Mouse (Mus musculus): ENCODE results near the gene Ppdpf. TPM values are rescaled to one million over a fixed set of nuclear protein-coding genes. Genes with fewer than 3 reads are reported as not detected.
"Not testable (repeated sequence)": the region's sequence is repeated elsewhere in the genome, so short reads cannot be mapped to it uniquely, and the experiment has no call there.

Gene Ppdpf
- polyA plus RNA-seq, 1 experiment: 205 TPM

DNA sequence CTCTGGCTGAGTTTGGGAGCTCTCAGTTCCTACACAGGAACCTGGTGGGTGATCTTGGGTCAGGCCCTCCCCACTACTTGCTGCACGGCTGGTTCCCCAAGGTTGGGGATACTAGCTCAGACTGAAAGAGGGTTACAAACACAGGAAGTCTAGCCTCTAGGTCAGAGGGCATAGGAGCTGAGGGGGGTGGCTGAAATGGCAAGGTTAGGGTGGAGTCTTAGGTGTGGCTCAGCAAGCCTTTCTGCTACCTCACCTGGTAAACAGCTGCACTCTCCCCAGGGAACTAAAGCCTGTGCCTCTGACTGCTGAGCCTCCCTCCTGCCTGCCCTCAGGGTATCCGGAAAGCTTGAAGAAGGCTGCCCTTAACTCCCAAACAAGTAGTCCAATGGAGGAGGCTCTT is 1.6 kb downstream of the Ppdpf start:
- Histone ChIP-seq H3K4me1 (ENCODE audit: control insufficient read depth, insufficient read depth, insufficient read length, low read length) (peaks cover 10% of the 10 kb centered on the region), H3K4me3 (ENCODE audit: insufficient read depth, low read depth, low read length) (peak overlapping the region; percentile 16), H3K27ac (replicated peaks; ENCODE audit: low read depth, low read length) (peak overlapping the region; percentile 99)

DNA sequence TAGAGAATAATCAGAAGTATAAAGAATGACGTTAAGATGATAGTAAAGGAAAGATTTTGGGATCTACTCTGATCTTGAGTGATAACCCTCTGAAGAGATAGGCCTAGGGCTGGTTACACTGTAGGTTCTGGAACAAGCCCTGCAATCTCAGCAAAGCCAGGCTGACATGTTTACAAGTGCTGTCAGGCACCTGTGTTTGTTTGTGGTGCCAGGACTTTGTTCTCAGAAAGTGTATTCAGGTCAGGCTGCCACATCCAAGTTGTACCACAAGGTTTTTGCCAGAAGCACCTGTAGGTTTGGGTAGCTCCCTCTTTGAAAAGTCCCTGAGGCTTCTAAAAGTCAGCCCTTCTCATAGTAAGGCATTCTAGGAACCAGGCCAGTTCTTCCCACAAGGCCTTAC is 2.3 kb downstream of the Ppdpf start:
- Histone ChIP-seq H3K4me1 (ENCODE audit: control insufficient read depth, insufficient read depth, insufficient read length, low read length) (peaks cover 10% of the 10 kb centered on the region), H3K27ac (replicated peaks; ENCODE audit: low read depth, low read length) (peak overlapping the region; percentile 99), H3K4me3 (ENCODE audit: insufficient read depth, low read depth, low read length) (no peak overlapping the region)

DNA sequence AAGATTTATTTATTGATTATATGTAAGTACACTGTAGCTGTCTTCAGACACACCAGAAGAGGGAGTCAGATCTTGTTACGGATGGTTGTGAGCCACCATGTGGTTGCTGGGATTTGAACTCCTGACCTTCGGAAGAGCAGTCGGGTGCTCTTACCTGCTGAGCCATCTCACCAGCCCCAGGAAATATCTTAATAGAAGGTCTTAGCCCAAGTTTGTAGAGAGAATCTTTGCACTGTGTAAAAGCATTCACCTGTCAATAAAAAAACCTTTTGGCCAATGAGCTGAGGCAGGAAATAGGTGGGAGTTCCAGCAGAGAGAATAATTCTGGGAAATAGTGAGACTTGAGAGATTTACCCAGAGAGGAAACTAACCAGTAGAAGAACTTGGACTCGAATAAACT is 4.3 kb downstream of the Ppdpf start:
- H3K4me3 ChIP-seq (ENCODE audit: insufficient read depth, low read depth, low read length); H3K27ac ChIP-seq (replicated peaks; ENCODE audit: low read depth, low read length): not testable (repeated sequence)
- peaks cover 10% of the 10 kb centered on the region for H3K4me1 ChIP-seq (ENCODE audit: control insufficient read depth, insufficient read depth, insufficient read length, low read length)

DNA sequence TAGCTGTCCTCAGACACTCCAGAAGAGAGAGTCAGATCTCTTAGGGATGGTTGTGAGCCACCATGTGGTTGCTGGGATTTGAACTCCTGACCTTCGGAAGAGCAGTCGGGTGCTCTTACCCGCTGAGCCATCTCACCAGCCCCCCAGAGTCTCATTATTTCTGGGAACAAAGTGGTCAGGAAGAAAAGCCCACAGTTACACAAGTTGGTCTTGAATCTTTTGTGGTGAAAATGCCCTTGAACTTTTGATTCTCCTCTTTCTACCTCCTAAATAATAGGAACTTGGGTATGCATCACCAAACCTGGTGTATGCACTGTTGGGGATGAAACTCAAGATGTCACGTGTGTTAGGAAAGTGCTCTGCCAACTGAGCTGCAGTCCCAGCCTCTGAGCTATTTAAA is 4.9 kb downstream of the Ppdpf start:
- Histone ChIP-seq H3K27ac (replicated peaks; ENCODE audit: low read depth, low read length) (no peak overlapping the region), H3K4me1 (ENCODE audit: control insufficient read depth, insufficient read depth, insufficient read length, low read length) (peaks cover 10% of the 10 kb centered on the region), H3K4me3 (ENCODE audit: insufficient read depth, low read depth, low read length) (no peak overlapping the region)

DNA sequence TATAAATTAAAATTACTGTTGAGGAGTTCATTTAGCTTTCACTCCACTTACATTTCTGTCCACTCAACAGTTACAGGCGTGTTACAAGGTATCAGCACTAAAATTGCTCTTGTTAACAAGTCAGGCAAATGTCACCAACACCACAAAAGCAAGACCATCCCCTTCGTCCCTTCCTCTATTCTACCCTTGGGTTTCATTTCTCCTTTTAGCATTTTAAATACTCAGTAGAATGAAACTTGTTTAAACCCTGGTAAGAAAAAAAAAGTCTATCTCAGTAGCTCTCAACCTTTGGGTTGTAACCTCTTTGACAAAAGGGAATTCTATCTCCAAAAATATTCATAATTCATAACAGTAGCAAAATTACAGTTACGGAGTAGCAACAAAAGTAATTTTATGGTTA is 6.0 kb downstream of the Ppdpf start:
- Histone ChIP-seq H3K4me3 (ENCODE audit: insufficient read depth, low read depth, low read length) (no peak overlapping the region), H3K27ac (replicated peaks; ENCODE audit: low read depth, low read length) (no peak overlapping the region), H3K4me1 (ENCODE audit: control insufficient read depth, insufficient read depth, insufficient read length, low read length) (peaks cover 10% of the 10 kb centered on the region)

DNA sequence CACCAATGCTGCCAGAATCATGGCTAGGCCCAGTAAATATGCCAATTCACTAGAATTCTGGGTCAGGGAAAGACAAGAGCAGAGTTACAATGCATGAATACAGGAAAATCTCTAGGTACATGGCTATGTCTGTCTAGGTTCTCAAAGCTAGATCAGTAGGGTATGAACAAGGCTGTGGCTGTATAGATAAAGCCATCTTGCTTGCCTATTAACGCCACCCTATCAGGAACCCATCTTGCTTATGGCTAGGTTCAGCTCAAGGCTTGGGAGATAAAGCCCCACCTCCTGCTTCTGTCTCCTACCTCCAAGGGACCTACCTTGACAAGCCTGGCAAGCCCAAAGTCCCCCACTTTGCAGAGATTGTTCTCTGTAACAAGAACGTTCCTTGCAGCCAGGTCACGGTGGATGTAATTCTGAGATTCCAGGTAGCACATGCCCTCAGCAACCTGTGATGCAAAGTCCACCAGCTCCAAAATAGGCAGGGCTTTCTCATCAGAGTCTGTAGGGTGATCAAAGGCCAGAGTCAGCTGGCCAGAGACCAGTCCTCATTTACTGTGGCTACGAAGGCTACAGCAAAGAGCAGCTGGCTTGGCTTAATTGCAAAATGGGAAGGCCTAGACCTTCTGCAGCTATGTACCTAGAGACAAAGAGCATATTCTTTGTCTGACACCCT is 9.7 kb downstream of the Ppdpf start:
- no peak overlapping the region for H3K4me3 ChIP-seq (ENCODE audit: insufficient read depth, low read depth, low read length)
- H3K4me1 ChIP-seq (ENCODE audit: control insufficient read depth, insufficient read depth, insufficient read length, low read length): no peaks in the 10 kb centered on the region
- no peak overlapping the region for H3K27ac ChIP-seq (replicated peaks; ENCODE audit: low read depth, low read length)

DNA sequence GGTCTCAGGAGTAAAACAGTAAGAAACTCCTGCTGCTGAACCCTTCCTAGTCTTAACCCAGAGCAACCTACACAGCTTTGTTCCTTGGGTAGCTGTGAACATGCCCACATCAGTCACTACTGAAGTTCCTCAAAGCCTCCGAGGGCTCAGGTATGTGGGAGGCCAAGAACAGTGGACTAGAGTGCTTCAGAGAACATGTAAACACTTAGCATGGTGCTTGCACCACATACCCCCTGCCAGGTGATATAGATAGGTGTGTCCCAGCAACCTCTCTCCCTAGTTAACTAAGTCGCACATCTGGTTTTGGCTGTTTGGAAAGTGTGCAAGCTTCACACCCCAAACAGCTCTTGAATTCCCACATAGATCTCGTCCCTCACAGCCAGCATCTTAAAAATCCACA is 14.6 kb downstream of the Ppdpf start:
- Histone ChIP-seq H3K27ac (replicated peaks; ENCODE audit: low read depth, low read length) (no peak overlapping the region), H3K4me1 (ENCODE audit: control insufficient read depth, insufficient read depth, insufficient read length, low read length) (no peaks in the 10 kb centered on the region), H3K4me3 (ENCODE audit: insufficient read depth, low read depth, low read length) (no peak overlapping the region)

DNA sequence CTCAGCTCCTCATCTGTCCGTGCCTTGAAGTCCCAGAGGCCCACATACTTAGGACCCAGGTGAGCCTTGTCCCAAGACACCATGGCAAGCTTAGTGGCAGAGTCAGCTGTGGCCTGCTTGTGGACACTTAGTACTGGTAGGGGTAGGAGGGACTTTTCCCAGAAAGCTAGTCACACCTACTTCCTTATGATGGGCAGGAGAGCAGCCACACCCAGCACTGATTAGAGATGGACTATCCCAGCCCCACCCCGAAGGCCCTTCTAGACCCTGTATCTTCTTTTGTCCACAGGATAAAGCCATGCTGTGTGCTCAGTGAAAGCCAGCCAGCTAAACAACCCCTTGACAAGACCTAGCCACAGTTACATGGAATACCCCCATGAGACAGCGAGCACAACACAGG is 15.4 kb downstream of the Ppdpf start, which contains the start of gene Ptk6:
Gene Ptk6 (minus strand): TSS at position 368 of the 400 bp plus-strand sequence.
- H3K4me3 ChIP-seq (ENCODE audit: insufficient read depth, low read depth, low read length): no peak within 1 kb of the TSS
- H3K4me1 ChIP-seq (ENCODE audit: control insufficient read depth, insufficient read depth, insufficient read length, low read length): no peaks in the 10 kb centered on the region
- H3K27ac ChIP-seq (replicated peaks; ENCODE audit: low read depth, low read length): no peak within 1 kb of the TSS

DNA sequence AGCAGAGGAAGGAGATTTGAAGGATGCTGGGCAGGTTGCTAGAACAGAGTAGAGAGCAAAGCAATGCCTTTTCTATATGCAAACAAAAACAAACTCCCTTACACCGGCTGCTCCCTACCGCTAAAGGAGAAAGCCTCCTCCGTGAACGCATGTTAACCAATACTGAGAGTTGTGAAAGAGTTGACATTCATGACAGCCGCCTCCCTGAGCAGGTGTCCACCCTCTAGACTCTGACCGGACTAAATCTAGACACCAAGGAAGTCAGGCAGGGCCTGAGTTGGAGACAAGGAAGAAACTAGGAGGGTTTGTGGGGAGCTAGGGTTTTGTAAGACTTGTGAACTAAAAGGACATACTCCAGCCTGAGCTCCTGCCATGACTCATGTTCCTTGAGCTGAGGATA is 15.8 kb downstream of the Ppdpf start:
- H3K4me1 ChIP-seq (ENCODE audit: control insufficient read depth, insufficient read depth, insufficient read length, low read length): no peaks in the 10 kb centered on the region
- H3K4me3 ChIP-seq (ENCODE audit: insufficient read depth, low read depth, low read length): no peak overlapping the region
- H3K27ac ChIP-seq (replicated peaks; ENCODE audit: low read depth, low read length): no peak overlapping the region

DNA sequence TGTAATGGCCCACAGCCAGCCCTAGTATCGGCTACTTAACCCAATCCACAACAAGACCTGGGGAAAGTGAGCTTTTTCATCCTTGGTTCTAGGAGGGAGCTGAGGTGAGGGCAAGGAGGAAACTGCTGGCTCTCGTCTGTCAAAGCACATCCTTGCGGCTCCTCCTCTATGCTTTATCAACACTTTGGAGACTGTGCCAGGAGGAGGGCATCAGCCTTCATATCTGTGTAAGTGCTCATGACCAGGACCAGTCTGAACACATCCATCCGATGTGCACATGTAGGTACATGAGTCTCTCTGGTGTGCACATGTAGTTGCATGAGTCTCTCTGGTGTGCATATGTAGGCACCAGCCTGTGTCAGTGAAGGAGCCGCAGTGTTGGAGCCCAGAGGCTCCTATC is 18.6 kb downstream of the Ppdpf start:
- Histone ChIP-seq H3K4me3 (ENCODE audit: insufficient read depth, low read depth, low read length) (no peak overlapping the region), H3K27ac (replicated peaks; ENCODE audit: low read depth, low read length) (no peak overlapping the region), H3K4me1 (ENCODE audit: control insufficient read depth, insufficient read depth, insufficient read length, low read length) (no peaks in the 10 kb centered on the region)

DNA sequence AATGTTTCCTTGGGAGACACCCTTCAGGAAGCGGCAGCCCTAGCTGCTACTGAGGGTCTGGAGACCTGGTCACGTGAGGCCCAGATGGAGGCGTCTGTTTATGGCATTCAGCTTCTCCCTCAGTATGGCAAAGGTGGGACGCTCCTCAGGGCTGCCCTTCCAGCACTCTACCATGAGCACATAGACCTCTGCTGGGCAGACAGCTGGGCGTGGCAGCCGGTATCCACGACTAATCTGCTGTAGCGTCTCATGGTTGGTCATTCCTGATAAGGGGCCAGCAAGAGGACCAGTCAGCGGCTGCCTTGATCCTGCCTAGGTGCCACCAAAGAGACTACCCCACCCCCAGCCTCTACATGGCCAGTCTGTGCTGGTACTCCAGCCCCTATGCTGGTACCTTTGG is 19.1 kb downstream of the Ppdpf start:
- Histone ChIP-seq H3K27ac (replicated peaks; ENCODE audit: low read depth, low read length) (no peak overlapping the region), H3K4me3 (ENCODE audit: insufficient read depth, low read depth, low read length) (no peak overlapping the region), H3K4me1 (ENCODE audit: control insufficient read depth, insufficient read depth, insufficient read length, low read length) (no peaks in the 10 kb centered on the region)

DNA sequence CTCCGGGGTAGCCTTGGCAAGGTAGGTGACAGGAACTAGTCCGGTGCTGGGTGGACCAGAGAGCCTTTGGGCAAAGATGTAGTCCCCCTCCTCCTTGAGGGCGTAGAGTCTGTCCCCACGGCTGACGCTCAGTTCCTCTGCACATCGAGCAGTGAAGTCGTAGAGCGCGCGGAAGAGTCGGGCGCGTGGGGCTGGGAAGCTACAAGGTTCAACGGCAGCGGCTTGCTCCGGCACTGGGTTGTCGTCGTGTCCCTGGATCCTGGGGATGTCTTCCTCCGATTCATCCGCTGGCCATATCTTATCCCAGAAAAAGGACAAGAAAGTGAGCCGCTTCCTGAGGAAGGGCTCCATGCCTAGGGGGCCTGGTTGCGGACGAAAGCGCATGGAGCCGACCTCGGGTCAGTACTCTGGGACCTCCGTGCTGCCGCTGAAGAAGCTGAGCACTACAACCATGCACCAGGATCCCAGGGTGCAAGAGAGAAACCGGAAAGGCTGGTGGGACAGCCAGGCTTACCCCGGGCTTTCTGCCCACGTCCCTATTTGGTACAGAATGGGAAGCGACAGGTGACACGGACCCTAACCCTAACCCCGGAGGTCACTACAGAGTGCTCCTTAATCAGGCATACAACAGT is 25.5 kb downstream of the Ppdpf start:
- Histone ChIP-seq H3K4me3 (ENCODE audit: insufficient read depth, low read depth, low read length) (peak overlapping the region; percentile 66), H3K4me1 (ENCODE audit: control insufficient read depth, insufficient read depth, insufficient read length, low read length) (no peaks in the 10 kb centered on the region), H3K27ac (replicated peaks; ENCODE audit: low read depth, low read length) (peak overlapping the region; percentile 19; the same call in 1 of the 2 replicates)

DNA sequence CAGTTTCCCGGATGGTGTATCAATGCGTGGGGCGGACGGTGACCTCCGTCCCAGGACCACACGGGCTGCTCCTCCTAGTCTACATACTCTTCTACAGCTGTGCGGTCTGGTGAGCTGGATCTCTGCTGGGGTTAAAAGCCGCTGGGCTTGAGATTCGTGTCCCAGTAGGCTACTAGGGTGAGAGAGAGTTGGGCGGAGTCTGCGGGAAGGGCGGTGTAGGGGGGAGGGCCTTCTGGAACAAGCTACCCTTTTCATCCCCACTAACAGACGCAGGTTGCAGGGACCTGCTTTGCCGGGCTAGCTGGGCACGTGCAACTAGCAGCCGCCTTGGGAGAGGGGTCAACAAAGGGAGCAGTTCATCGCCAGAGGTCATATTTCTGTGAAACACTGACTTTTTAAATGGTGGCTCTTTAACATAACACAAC is 26.0 kb downstream of the Ppdpf start, which contains the start of gene Srms:
Gene Srms (minus strand): TSS at position 165 of the 425 bp plus-strand sequence.
- peak within 1 kb of the TSS; percentile 66 for H3K4me3 ChIP-seq (ENCODE audit: insufficient read depth, low read depth, low read length)
- peak within 1 kb of the TSS; percentile 19; the same call in 1 of the 2 replicates for H3K27ac ChIP-seq (replicated peaks; ENCODE audit: low read depth, low read length)
- no peaks in the 10 kb centered on the region for H3K4me1 ChIP-seq (ENCODE audit: control insufficient read depth, insufficient read depth, insufficient read length, low read length)

DNA sequence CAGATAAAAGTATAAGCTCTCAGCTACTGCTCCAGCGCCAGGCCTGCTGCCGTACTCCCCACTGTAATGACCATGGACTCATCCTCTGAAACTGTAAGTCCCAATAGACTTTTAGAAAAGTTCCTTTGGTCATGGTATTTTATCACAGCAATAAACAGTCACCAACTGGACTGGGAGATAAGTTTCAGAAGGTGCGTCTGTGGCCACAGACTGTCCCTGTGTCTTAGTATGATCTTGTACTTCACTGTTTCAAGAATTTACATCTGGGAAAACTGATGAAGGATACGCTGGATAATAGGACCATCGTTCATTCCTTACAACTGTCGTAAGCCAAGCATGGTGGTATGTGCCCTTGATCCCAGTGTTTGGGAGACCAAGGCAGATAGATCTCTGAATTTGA is 29.0 kb downstream of the Ppdpf start:
- no peak overlapping the region for H3K27ac ChIP-seq (replicated peaks; ENCODE audit: low read depth, low read length)
- peaks cover 11% of the 10 kb centered on the region; the same call in 1 of the 2 replicates for H3K4me1 ChIP-seq (ENCODE audit: control insufficient read depth, insufficient read depth, insufficient read length, low read length)
- no peak overlapping the region for H3K4me3 ChIP-seq (ENCODE audit: insufficient read depth, low read depth, low read length)

DNA sequence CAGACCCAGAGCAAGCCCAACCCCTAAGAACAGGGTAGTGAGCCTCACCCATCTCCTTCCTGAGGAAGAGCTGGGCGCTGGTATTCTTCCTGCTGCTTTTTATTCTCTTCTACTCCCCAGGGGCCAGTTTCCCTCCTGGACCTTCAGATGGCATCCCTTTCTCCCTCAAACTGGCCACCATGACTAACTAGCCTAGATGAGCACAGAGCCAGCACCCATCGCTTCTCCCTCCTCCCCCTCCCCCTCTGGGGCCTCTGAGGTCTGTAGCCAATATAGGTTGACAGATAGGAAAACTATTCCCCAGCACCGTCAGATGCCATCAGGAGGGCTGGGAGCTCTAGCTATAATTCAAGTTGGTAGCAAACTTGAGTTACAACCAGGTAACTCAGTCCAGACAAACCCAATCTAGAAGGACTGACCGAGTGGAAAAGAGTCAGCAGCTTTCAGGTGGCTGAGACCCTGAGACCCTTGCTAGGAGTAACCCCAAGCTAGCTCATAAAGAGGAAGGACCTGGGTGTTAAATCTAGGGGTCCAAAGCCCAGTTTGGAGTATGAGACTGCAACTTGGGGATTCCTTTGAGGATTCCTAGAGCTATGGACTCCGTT is 31.9 kb downstream of the Ppdpf start:
- peak overlapping the region; percentile 35 for H3K27ac ChIP-seq (replicated peaks; ENCODE audit: low read depth, low read length)
- H3K4me1 ChIP-seq (ENCODE audit: control insufficient read depth, insufficient read depth, insufficient read length, low read length): peaks cover 12% of the 10 kb centered on the region; the same call in 1 of the 2 replicates
- no peak overlapping the region for H3K4me3 ChIP-seq (ENCODE audit: insufficient read depth, low read depth, low read length)

All from brown adipose tissue, adult 24 weeks (tissue).